Mouse (Mus musculus) hindbrain, embryonic 10.5 days (tissue): ENCODE measurements around the gene Rnf114. TPM values are rescaled to one million over a fixed set of nuclear protein-coding genes. Genes with fewer than 3 reads are reported as not detected.

Experiments used
- DNase-seq: peaks from one replicate; pipeline ENCODE4 v3.0.0-alpha.2; 2017; ENCODE audit warnings: low spot score
- H3K27ac ChIP-seq: fragments of 300-500 bp; sonication (generic); 2 replicates; pipeline ENCODE4 v1.5.1; 2016; ENCODE audit warnings: mild to moderate bottlenecking, moderate library complexity
- H3K27me3 ChIP-seq: fragments of 300-500 bp; sonication (generic); 2 replicates; pipeline ENCODE4 v1.6.1; 2016; ENCODE audit warnings: mild to moderate bottlenecking; ENCODE audit not compliant: poor library complexity, insufficient read depth, severe bottlenecking
- H3K36me3 ChIP-seq: fragments of 300-500 bp; sonication (generic); 2 replicates; pipeline ENCODE4 v1.6.1; 2016; ENCODE audit warnings: mild to moderate bottlenecking, moderate library complexity
- H3K4me1 ChIP-seq: fragments of 300-500 bp; sonication (generic); replicated peaks from 2 replicates; pipeline ENCODE4 v1.6.1; 2016; ENCODE audit warnings: mild to moderate bottlenecking
- H3K4me3 ChIP-seq: fragments of 300-500 bp; sonication (generic); 2 replicates; pipeline ENCODE4 v1.5.1; 2016; ENCODE audit warnings: mild to moderate bottlenecking, moderate library complexity
- H3K9me3 ChIP-seq: fragments of 300-500 bp; sonication (generic); 2 replicates; pipeline ENCODE4 v1.6.1; 2016; ENCODE audit warnings: mild to moderate bottlenecking, moderate library complexity
- WGBS: fragments of 180-500 bp; shearing (Covaris S2); methylation state at CpG from one replicate; pipeline ENCODE4 v1.1.7; 2016; 5-methylcytosine and 5-hydroxymethylcytosine counted together
- polyA plus RNA-seq: library from polyadenylated mRNA; unstranded; fragments of >200 nt; fragmentation: Nextera tagmentation; extraction: Ambion mirVana; gene quantifications from 2 replicates; pipeline ENCODE4 v1.2.1, GENCODE M21; 2016

The Rnf114 gene
- polyA plus RNA-seq, 1 experiment from 2014 or later, result 137 TPM

DNA sequence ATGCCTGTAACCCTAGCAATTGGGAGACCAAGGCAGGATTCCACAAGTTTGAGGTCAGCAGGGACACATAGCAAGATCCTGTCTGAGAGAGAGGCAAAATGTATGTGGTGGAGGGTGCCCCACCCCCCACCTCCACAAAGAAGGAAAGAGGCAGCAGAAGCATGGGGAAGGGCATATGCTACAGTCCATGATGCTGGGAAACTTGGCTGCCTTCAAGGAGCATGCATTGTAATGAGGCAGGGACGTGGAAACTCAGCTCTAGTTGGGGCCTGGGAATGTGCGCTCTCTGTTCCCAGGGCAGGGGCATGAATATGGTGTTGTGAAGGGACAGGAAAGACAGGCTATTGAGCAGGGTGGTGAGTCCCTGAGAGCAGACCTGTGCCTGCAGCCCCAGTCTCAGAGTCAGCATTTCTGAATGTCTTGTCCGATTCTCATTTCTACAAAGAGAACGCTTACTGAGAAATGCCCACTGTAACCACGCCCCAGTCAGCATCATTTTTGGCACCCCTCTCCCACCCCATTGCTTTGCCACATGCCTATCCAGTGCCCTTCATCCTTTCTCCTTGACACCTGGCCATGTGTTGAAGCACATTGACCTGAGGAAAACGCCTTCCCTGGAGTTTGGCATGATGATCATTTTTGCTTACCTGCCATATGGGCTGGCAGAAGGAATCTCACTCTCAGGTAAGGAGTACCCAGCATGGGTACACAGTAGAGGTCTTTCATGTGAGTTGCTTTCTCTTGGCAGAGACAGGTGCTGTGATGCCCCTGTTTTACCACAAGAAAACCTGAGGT is 33.2 kb upstream of the Rnf114 start:
- H3K27ac ChIP-seq, result no peak overlapping the region
- no peak overlapping the region for H3K4me3 ChIP-seq
- no peaks in the 10 kb centered on the region for H3K9me3 ChIP-seq
- 94% methylated on average over 6 of the region's 6 CpGs for WGBS
- DNase-seq, result no peak
- no peaks in the 10 kb centered on the region for H3K4me1 ChIP-seq
- H3K36me3 ChIP-seq, result peaks cover 79% of the 10 kb centered on the region
- no peaks in the 10 kb centered on the region for H3K27me3 ChIP-seq

DNA sequence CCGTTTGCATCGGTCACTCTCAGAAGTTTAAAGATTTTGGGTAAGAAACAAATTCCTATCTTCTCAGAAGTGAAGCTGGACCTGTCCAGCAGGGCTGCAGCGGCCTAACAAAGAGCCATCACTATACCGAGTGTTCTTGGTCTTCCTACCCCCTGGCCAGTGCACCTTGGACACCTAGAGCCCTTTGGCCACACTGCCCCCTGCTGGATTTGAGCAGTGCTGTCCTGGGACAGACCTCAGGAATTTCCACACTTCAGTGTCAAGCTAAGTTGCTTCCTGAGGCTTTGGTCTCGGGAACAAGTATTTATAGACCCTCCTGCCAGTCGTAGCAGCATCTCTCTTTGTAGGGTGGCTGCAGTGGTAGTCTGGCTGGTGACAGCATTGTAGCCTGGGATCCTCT is 29.5 kb upstream of the Rnf114 start:
- Histone ChIP-seq H3K9me3 (no peaks in the 10 kb centered on the region), H3K4me1 (no peaks in the 10 kb centered on the region), H3K27me3 (no peaks in the 10 kb centered on the region), H3K36me3 (peaks cover 76% of the 10 kb centered on the region), H3K4me3 (no peak overlapping the region), H3K27ac (no peak overlapping the region)
- DNase-seq, result peak; percentile 59
- WGBS, result 65% methylated on average over 6 of the region's 6 CpGs

DNA sequence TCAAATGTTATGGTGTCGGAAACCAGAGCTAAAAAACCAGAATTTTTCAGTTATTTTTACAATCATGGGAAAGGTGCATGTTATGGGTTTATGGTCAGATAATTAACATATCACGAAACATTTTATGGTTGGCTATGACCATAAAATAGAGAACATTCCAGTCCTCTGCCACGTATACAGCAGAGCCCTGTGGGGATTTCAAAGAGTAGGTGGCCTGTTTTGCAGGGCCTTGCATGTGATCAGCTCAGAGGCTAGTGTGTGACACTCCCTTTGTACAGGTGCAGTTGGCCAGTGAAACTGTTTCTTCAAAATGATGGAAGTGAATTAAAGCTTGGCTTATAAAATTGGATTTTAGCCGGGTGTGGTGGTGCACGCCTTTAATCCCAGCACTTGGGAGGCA is 28.6 kb upstream of the Rnf114 start:
- H3K27me3 ChIP-seq, result no peaks in the 10 kb centered on the region
- WGBS, result 92% methylated on average over 5 of the region's 5 CpGs
- H3K9me3 ChIP-seq, result no peaks in the 10 kb centered on the region
- H3K4me3 ChIP-seq, result no peak overlapping the region
- no peak overlapping the region for H3K27ac ChIP-seq
- H3K4me1 ChIP-seq, result no peaks in the 10 kb centered on the region
- H3K36me3 ChIP-seq, result peaks cover 74% of the 10 kb centered on the region
- DNase-seq, result no peak

DNA sequence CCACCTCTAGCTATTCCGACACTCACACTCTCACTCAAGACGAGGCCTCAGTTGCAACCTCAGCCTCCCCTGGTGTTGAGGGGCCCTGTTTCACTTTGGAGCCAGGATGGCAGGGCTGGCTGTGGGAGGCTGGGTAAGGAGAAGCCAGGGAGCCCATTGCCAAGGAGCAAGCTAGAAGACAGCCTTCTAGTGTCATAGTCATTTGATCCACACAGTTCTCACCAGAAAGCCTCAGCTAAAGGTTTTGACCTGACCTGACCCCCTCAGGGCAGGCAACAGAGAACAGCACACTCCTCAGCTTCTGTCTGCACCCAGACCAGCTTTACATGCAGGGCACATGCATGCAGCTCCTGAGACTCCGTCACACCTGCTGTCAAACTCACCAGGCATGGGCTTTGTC is 26.5 kb upstream of the Rnf114 start:
- Histone ChIP-seq H3K36me3 (peaks cover 74% of the 10 kb centered on the region), H3K9me3 (no peaks in the 10 kb centered on the region), H3K27ac (no peak overlapping the region), H3K4me3 (no peak overlapping the region), H3K4me1 (no peaks in the 10 kb centered on the region), H3K27me3 (no peaks in the 10 kb centered on the region)
- WGBS, result 87% methylated on average over 3 of the region's 3 CpGs
- no peak for DNase-seq

DNA sequence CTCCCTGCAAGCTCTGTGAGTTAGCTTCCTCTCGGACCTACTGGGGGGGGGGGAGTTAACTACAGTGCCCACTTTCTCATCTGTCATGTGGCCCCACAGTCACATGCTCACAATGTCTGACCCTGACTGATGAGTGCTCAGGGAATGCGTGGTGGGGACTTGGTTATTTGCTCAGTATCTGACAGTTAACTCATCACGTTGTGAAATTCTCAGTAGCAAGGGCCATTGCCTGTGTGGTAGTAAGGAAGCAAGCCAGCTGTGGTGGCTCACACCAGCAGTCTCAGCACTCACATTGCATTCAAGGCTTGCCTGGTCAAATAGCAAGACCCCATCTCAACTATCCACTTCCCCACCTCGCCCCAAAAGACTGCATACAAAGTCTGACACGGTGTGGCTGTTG is 25.2 kb upstream of the Rnf114 start:
- Histone ChIP-seq H3K9me3 (no peaks in the 10 kb centered on the region), H3K27ac (no peak overlapping the region), H3K4me1 (no peaks in the 10 kb centered on the region), H3K27me3 (no peaks in the 10 kb centered on the region), H3K4me3 (no peak overlapping the region), H3K36me3 (peaks cover 74% of the 10 kb centered on the region)
- no peak for DNase-seq
- WGBS, result 82% methylated on average over 5 of the region's 5 CpGs

DNA sequence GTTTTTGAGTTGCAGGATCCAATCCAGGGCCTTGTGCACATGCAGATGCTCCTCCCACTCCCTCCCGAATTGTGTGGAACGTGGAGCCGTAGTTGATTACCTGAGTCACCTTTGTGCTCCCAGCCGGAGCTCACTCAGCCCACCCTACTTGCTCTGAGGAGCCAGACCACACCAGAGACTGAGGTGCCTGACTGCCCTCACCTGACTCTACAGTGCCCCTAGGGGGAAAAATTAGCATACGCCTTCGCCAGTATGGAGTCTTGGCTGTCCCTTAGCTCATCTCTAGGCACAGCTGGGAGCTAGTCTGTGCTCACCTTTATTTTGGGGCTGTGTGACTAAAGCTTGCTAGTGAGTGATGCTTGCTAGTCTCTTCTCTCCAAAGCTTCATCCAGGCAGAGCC is 24.0 kb upstream of the Rnf114 start:
- 86% methylated on average over 6 of the region's 6 CpGs for WGBS
- Histone ChIP-seq H3K27ac (no peak overlapping the region), H3K4me1 (no peaks in the 10 kb centered on the region), H3K27me3 (no peaks in the 10 kb centered on the region), H3K9me3 (no peaks in the 10 kb centered on the region), H3K4me3 (no peak overlapping the region), H3K36me3 (peaks cover 87% of the 10 kb centered on the region)
- DNase-seq, result no peak

DNA sequence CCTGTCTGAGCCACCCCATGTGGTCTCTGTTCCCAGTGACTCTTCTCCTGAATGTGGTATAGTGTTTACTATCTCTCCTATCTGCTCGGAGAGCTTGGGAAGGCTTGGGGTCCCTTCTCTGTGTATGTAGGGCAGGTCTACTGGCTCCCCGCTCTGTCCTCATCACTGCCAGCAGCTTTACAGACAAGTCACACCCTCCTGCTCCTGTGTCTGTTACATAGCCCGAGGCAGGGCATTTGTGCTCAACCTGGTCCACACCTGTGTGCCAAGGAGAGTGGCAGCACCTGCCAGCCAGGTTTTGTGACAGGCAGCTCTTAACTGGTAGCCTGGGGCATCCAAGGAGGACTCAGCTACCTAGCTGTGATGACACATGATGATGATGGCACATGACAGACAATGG is 21.8 kb upstream of the Rnf114 start:
- Histone ChIP-seq H3K27ac (no peak overlapping the region), H3K36me3 (peaks cover 94% of the 10 kb centered on the region), H3K4me1 (peaks cover under 1% of the 10 kb centered on the region; the same call in 1 of the 2 replicates), H3K27me3 (no peaks in the 10 kb centered on the region), H3K9me3 (no peaks in the 10 kb centered on the region), H3K4me3 (no peak overlapping the region)
- 88% methylated on average over 3 of the region's 3 CpGs for whole genome bisulfite sequencing
- DNase-seq, result no peak

DNA sequence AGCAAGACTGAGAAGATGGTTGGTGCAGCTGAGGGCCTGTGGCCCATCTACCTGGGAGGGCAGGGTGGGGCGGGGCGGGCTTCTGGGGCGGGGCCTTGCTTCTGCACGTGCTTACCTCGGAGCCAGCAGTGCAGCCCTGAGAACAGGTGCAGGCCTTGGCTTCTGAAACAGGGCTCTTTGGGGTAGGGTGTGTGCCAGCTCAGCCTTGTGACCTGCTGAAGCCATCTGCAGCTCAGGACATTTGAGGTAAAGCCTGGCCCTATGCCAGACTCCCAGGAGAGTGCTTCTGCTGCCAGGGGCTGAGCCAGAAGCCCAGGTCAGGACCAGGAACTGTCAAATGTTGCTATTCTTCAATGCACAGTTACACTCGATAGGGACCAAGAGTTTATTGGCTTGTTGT is 20.9 kb upstream of the Rnf114 start:
- Histone ChIP-seq H3K9me3 (no peaks in the 10 kb centered on the region), H3K27me3 (no peaks in the 10 kb centered on the region), H3K4me1 (peaks cover 10% of the 10 kb centered on the region), H3K4me3 (no peak overlapping the region), H3K36me3 (peaks cover 90% of the 10 kb centered on the region), H3K27ac (no peak overlapping the region)
- no peak for DNase-seq
- 92% methylated on average over 6 of the region's 6 CpGs for WGBS

DNA sequence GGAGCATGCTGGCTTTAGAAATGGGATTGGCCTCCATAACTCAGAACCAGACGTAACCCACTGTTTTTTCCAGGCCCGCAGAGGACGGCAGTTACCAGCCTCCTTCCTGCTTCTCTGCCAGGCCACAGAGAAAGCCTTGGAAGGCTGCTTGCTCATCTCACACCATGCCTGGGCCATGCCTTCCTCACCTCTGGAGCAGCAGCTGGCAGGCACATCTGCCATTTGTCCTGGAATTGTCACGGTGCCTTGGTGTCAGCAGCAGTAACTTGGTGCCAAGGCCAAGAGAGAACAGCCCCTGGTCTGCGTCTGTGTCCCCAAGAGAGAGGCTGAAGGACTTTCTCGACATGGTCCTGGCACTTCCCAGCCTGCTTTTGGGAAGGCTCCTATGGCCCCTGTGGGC is 18.2 kb upstream of the Rnf114 start:
- 91% methylated on average over 6 of the region's 6 CpGs for WGBS
- H3K27me3 ChIP-seq, result no peaks in the 10 kb centered on the region
- no peaks in the 10 kb centered on the region for H3K9me3 ChIP-seq
- peaks cover 13% of the 10 kb centered on the region for H3K4me1 ChIP-seq
- H3K36me3 ChIP-seq, result peaks cover 79% of the 10 kb centered on the region
- DNase-seq, result no peak
- H3K27ac ChIP-seq, result no peak overlapping the region
- no peak overlapping the region for H3K4me3 ChIP-seq

DNA sequence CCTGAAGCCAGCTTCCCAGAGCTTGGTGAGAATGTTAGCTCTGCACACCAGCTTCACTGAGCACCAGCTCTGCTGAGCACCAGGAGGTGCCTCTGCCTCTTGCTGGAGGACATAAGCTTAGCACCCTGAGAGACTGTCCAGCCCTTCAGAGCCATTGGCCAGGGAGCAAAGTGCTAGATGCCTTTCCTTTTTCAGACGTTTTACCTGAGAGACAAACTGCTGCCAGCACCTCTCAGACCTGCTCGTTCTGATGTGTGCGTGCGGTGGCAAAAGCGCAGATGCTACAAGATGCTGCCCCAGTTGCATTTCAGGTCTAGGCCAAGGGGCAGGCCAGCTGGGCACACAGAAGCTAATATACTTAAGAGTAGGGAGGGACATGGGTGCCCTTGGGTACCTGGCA is 16.8 kb upstream of the Rnf114 start:
- H3K4me3 ChIP-seq, result no peak overlapping the region
- H3K27ac ChIP-seq, result no peak overlapping the region
- no peaks in the 10 kb centered on the region for H3K27me3 ChIP-seq
- peaks cover 65% of the 10 kb centered on the region for H3K36me3 ChIP-seq
- no peak for DNase-seq
- H3K4me1 ChIP-seq, result peaks cover 13% of the 10 kb centered on the region
- 86% methylated on average over 5 of the region's 5 CpGs for WGBS
- no peaks in the 10 kb centered on the region for H3K9me3 ChIP-seq

DNA sequence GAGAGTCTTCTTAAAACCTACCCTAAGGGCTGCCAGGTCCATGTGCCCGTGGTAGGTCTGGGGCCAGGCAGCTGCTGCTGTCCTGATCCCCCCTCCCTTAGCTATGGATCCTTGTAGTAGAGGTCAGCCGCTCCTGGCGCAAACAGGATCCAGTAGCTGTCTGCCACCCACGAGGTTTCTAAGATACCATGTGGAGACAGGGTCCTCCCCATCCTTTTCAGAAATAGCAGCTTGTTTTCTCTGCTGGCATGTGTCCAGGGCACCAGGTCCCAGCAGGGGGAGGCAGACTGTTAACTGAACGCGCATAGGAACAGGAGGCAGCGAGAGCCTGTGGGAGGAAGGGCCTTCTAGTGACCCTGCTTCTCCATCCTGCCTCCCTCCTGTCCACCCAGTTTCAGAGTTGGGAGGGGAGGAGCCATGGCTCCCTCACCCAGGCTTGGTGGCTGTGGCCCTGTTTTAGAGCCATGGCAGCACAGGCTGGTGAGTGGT is 16.2 kb upstream of the Rnf114 start:
- peak overlapping the region; percentile 60 for H3K27ac ChIP-seq
- no peaks in the 10 kb centered on the region for H3K27me3 ChIP-seq
- peaks cover 13% of the 10 kb centered on the region for H3K4me1 ChIP-seq
- H3K36me3 ChIP-seq, result peaks cover 59% of the 10 kb centered on the region
- H3K4me3 ChIP-seq, result no peak overlapping the region
- no peaks in the 10 kb centered on the region for H3K9me3 ChIP-seq
- peak; percentile 25 for DNase-seq
- WGBS, result 25% methylated on average over 7 of the region's 7 CpGs

DNA sequence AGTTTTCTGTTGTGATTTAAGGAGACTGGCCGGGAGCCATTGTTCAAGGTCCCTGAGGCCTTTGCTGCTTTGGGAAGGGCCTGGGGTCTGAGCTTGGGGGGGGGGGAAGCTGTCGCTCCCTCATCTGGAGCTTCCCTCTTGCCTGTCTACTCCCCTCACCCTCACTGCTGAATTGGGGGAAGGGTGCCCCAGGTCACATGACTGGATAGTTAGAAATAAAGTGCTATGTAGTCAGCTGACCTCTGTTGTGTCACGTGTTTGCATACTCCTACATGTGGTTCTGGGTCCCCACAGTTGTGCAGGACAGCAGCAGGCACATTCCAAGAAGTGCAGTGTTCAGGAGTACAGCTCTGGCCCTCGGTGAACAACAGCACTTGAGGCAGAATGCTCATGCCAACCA is 15.7 kb upstream of the Rnf114 start:
- peaks cover 54% of the 10 kb centered on the region for H3K36me3 ChIP-seq
- H3K27ac ChIP-seq, result peak overlapping the region; percentile 60
- DNase-seq, result no peak
- no peaks in the 10 kb centered on the region for H3K27me3 ChIP-seq
- H3K4me1 ChIP-seq, result peaks cover 13% of the 10 kb centered on the region
- WGBS, result 66% methylated on average over 4 of the region's 4 CpGs
- H3K9me3 ChIP-seq, result no peaks in the 10 kb centered on the region
- no peak overlapping the region for H3K4me3 ChIP-seq

DNA sequence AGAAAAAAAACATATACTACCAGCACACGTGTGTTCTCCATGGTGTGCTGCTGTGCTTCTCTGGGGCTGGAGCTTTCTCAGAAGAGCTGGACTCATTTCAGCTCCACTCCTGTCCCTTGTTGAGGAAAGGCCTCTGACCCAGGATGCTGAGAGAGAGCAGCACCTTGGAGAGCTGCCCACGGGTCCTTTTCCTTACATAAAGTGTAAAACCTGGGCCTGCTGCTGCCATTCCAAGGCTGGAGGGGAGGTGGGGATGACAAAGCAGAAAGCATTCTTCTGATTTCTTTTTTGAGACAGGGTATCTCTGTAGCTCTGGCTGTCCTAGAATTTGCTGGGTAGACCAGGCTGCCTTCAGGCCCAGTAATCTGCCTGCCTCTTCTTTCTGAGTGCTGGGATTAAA is 14.3 kb upstream of the Rnf114 start:
- Histone ChIP-seq H3K27ac (no peak overlapping the region), H3K4me3 (no peak overlapping the region), H3K36me3 (peaks cover 54% of the 10 kb centered on the region), H3K27me3 (no peaks in the 10 kb centered on the region), H3K4me1 (peaks cover 13% of the 10 kb centered on the region), H3K9me3 (no peaks in the 10 kb centered on the region)
- no peak for DNase-seq
- WGBS, result 45% methylated on average over 2 of the region's 2 CpGs

DNA sequence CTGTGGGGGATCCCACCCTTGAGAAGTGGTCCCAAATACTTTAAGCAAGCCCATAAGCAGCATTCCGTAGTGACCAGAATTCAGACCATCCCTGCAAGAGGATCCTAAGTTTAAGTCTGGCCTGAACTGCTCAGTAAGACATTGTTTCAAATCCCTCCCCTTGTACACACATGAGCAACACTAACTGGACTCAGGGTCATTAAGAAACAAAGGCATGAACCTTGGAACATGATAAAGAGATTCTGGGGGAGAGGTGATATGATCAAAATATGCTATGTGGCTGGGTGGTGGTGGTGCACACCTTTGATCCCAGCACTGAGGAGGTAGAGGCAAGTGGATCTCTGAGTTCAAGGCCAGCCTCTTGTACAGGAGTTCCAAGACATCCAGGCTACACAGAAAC is 12.9 kb upstream of the Rnf114 start:
- H3K27ac ChIP-seq, result no peak overlapping the region
- H3K4me3 ChIP-seq, result no peak overlapping the region
- no peaks in the 10 kb centered on the region for H3K27me3 ChIP-seq
- peaks cover 54% of the 10 kb centered on the region for H3K36me3 ChIP-seq
- WGBS, result 96% methylated on average over 1 of the region's 1 CpGs
- no peaks in the 10 kb centered on the region for H3K9me3 ChIP-seq
- peaks cover 13% of the 10 kb centered on the region for H3K4me1 ChIP-seq
- no peak for DNase-seq
